Mouse (Mus musculus) CD4-positive, CD25-positive, alpha-beta regulatory T cell, adult 4 months (primary cell): Measurements from ENCODE around the gene Ceacam1. TPM values are rescaled to one million over a fixed set of nuclear protein-coding genes. Genes with fewer than 3 reads are reported as not detected.
"Not testable (repeated sequence)": the region's sequence is repeated elsewhere in the genome, so short reads cannot be mapped to it uniquely, and the experiment has no call there.

Experiments used
- ATAC-seq: one replicate; pipeline ENCODE4 v1.8.0; 2017
- polyA plus RNA-seq, 2 experiments: library from polyadenylated mRNA; unstranded; fragments of 100-300 nt; shearing (Covaris generic); gene quantifications; one replicate each; pipeline ENCODE4 v1.2.1; 2017

Ceacam1 gene
- polyA plus RNA-seq = 1 to 10 TPM in 1 of 2 experiments, not detected in 1; 1.2 TPM

GRCm38 (mm10) chr7:25477091-25477751 is at the start of gene Ceacam1:
Gene Ceacam1, minus strand, starts transcription at chr7:25477603.
- ATAC-seq = not testable (repeated sequence)

- not testable (repeated sequence) for ATAC-seq
Measured at GRCm38 (mm10) chr7:25516070-25516777, 38.8 kb upstream of the Ceacam1 start.

GRCm38 (mm10) chr7:25515667-25516066 is 38.3 kb upstream of the Ceacam1 start:
- not testable (repeated sequence) for ATAC-seq

GRCm38 (mm10) chr7:25509925-25510324 is 32.5 kb upstream of the Ceacam1 start:
- ATAC-seq = no peak

- no peak for ATAC-seq
Measured at GRCm38 (mm10) chr7:25494649-25495048, 17.2 kb upstream of the Ceacam1 start.

GRCm38 (mm10) chr7:25490698-25491097 is 13.3 kb upstream of the Ceacam1 start:
- not testable (repeated sequence) for ATAC-seq

- not testable (repeated sequence) for ATAC-seq
Measured at GRCm38 (mm10) chr7:25489382-25489781, 12.0 kb upstream of the Ceacam1 start.

GRCm38 (mm10) chr7:25486186-25486585 is 8.8 kb upstream of the Ceacam1 start:
- ATAC-seq = no peak

GRCm38 (mm10) chr7:25485061-25485460 is 7.7 kb upstream of the Ceacam1 start:
- ATAC-seq = no peak

GRCm38 (mm10) chr7:25483133-25483735 is 5.8 kb upstream of the Ceacam1 start:
- ATAC-seq = no peak

GRCm38 (mm10) chr7:25480791-25481190 is 3.4 kb upstream of the Ceacam1 start:
- not testable (repeated sequence) for ATAC-seq

- ATAC-seq = no peak
Measured at GRCm38 (mm10) chr7:25479440-25479839, 2.0 kb upstream of the Ceacam1 start.

- ATAC-seq = not testable (repeated sequence)
Measured at GRCm38 (mm10) chr7:25477752-25478093, 320 bp upstream of the Ceacam1 start.

GRCm38 (mm10) chr7:25471821-25472220 is 5.6 kb downstream of the Ceacam1 start:
- not testable (repeated sequence) for ATAC-seq

- not testable (repeated sequence) for ATAC-seq
Measured at GRCm38 (mm10) chr7:25465586-25465985, 11.8 kb downstream of the Ceacam1 start.

- no peak for ATAC-seq
Measured at GRCm38 (mm10) chr7:25465010-25465409, 12.4 kb downstream of the Ceacam1 start.

GRCm38 (mm10) chr7:25462033-25462337 is 15.4 kb downstream of the Ceacam1 start:
- not testable (repeated sequence) for ATAC-seq

GRCm38 (mm10) chr7:25461336-25462032 is 15.9 kb downstream of the Ceacam1 start:
- ATAC-seq = not testable (repeated sequence)

- ATAC-seq = no peak
Measured at GRCm38 (mm10) chr7:25452103-25452502, 25.3 kb downstream of the Ceacam1 start.

- no peak for ATAC-seq
Measured at GRCm38 (mm10) chr7:25449913-25450890, 27.2 kb downstream of the Ceacam1 start.

- no peak for ATAC-seq
Measured at GRCm38 (mm10) chr7:25440816-25441153, 36.6 kb downstream of the Ceacam1 start.
